Mouse (Mus musculus): ENCODE results near the gene Prodh2.
"Not testable (repeated sequence)": the region's sequence is repeated elsewhere in the genome, so short reads cannot be mapped to it uniquely, and the experiment has no call there.

Prodh2 gene

GRCm38 (mm10) chr7:30490251-30490956 is 3.0 kb upstream of the Prodh2 start:
- peak; percentile 64 for DNase-seq (ENCODE audit: low read depth)

DNA sequence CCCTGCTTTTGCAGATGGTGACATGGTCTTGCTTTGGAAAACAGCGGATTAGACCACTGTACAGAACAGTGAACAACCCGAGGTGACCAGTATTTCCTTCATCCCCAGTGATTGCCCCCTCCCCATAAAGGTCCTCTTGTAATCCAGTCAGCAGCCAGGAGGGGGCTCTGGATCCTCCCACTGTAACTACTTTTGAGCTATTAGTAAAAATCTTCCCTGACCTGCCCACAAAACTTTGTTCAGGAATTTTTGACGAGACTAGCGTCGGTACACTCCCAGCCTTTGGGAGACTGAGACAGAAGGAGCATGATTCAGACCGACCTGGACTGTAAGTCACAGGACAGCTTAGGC is 2.5 kb upstream of the Prodh2 start:
- DNase-seq (ENCODE audit: low read depth): no peak

DNA sequence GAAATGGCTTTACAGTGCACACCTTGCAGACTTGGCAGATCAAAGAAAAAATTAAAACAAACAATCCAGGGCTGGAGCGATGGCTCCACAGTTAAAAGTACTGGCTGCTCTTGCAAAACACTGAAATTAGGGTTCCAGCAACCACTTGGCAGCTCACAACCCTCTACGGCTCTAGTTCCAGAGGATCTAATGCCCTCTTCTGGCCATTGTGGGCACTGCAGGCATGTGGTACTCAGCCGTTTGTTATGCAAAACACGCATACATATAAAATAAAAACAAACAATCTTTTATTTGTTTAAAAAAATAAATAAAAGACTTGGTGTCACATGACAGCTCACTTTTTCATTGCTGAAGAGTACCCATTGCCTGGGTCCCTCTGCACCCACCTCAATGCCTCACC is 657 bp upstream of the Prodh2 start:
- DNase-seq (ENCODE audit: low read depth): peak; percentile 72

DNA sequence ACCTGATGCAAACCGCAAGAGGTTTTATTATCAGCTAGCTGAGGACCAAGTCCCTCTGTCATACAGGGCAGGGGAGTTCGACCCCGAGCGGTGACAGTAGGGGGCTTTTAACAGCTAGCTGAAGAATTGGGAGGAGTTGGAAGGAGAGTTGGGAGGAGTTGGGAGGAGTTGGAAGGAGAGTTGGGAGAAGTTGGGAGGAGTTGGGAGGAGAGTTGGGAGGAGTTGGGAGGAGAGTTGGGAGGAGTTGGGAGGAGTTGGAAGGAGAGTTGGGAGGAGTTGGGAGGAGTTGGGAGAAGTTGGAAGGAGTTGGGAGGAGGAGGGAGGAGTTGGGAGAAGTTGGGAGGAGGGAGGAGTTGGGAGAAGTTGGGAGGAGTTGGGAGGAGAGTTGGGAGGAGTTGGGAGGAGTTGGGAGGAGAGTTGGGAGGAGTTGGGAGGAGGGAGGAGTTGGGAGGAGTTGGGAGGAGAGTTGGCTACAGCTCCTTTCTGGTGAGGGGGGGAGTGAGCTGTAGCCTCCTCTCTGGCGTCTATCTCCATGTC is 2.2 kb downstream of the Prodh2 start:
- DNase-seq (ENCODE audit: low read depth): not testable (repeated sequence)

DNA sequence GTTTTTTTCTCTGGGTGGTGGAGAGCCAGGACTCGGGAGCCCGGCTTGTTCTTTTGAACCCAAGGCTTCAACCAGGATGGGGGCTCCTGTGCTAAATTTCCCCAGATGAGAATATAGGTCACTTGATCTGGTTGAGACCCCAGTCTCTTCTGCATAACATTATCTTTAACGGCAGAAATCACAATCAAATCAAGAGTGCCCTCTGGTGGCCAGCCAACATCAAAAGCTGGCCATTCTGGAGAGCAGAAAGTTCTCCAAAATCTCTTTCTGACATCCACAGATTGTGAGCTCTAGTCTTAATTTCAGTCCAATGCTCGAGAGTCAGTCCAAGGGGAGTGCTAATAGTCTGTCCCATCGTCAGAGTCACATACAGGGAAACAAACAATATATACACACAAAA is 7.7 kb downstream of the Prodh2 start:
- DNase-seq (ENCODE audit: low read depth): not testable (repeated sequence)

- no peak for DNase-seq (ENCODE audit: low read depth)
Observed at GRCm38 (mm10) chr7:30508061-30508460, 14.6 kb downstream of the Prodh2 start.

DNA sequence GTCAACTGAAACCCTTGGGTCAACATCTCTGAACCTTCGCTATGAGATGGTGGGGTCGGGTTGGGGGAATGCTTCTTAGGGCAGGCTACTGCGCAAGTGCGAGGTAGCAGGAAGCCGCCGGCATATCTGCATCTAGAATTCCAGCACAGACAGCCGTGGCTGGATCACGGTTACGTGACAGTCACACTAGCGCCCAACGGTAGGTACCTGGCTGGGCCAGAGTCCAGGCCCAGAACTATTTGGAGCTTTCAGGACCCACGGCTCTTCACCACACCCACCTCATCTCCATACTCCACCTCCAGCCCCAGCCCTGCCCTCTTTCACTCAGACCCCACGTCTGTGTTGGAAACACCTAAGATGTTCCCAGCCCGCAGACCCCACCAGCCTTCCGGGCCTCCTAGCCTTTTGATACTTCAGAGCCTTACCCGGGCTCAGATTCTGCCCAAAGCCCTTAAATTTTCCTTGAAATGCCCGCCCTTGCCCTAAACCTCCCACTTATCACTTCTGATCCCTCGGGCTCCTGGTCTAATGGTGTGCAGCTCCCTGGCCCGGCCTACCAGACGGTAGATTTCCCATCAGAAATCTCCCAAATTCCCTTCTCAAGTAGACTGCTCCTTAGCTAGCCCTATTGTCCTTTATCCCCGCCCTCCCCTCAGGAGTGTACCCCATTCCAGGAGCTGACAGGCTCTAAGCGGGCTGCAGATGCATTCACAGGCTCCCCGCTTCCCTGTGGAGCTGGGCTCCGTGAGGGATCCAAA is 21.8 kb downstream of the Prodh2 start:
- DNase-seq (ENCODE audit: low read depth): no peak

GRCm38 (mm10) chr7:30518325-30518724 is 24.9 kb downstream of the Prodh2 start:
- DNase-seq (ENCODE audit: low read depth): no peak

- no peak for DNase-seq (ENCODE audit: low read depth)
Observed at GRCm38 (mm10) chr7:30520396-30520795, 27.0 kb downstream of the Prodh2 start.

- no peak for DNase-seq (ENCODE audit: low read depth)
Observed at GRCm38 (mm10) chr7:30520856-30521255, 27.4 kb downstream of the Prodh2 start.

GRCm38 (mm10) chr7:30522871-30523270 is 29.4 kb downstream of the Prodh2 start:
- no peak for DNase-seq (ENCODE audit: low read depth)

DNA sequence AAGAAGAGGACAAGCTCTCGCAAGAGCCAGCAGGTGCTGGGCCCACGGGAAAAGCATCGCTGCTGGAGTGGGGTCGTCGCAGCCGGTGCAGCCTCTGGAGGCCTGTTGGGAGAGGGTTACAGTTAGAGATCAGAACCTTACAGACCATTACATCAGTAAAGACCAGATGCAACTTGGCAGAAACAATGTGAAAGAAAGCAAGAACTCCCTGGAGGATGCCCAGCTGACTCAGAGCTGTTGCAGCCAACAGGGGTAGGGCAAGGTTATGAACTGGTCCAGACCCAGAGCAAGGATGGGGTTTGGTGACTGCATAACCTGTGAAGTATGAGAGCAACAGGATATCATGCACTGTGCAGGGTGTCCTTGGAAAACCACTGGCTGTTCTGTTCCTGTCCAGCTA is 31.1 kb downstream of the Prodh2 start:
- no peak for DNase-seq (ENCODE audit: low read depth)

GRCm38 (mm10) chr7:30525954-30526353 is 32.5 kb downstream of the Prodh2 start:
- no peak for DNase-seq (ENCODE audit: low read depth)

- DNase-seq (ENCODE audit: low read depth): no peak
Observed at GRCm38 (mm10) chr7:30526399-30526798, 33.0 kb downstream of the Prodh2 start.

GRCm38 (mm10) chr7:30526981-30527380 is 33.6 kb downstream of the Prodh2 start:
- no peak for DNase-seq (ENCODE audit: low read depth)

DNA sequence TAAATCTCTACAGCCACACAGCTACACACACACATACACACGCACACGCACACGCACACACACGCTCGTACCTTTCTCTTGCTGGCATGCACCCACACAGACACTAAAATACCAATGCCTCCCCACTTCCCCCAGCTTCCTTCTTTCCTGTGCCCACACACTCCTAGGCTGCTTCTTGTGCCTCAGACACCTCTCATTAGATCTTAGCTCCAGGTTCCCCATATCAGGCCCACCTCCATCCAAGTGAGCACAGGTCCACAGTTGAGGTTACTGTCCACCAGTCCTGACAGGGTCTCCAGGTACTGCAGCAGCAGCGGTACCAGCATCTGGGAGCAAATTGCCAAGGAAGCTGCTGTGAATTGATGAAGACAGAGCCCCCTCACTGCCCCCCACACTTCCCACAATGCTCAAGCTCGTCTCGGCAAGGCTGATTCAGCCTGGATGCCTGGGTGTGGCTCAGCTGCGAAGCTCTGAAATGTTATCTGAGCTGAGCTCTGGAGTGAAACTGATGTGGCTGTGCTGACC is 37.9 kb downstream of the Prodh2 start:
- DNase-seq (ENCODE audit: low read depth): no peak

- no peak for DNase-seq (ENCODE audit: low read depth)
Observed at GRCm38 (mm10) chr7:30532931-30533330, 39.5 kb downstream of the Prodh2 start.

DNA sequence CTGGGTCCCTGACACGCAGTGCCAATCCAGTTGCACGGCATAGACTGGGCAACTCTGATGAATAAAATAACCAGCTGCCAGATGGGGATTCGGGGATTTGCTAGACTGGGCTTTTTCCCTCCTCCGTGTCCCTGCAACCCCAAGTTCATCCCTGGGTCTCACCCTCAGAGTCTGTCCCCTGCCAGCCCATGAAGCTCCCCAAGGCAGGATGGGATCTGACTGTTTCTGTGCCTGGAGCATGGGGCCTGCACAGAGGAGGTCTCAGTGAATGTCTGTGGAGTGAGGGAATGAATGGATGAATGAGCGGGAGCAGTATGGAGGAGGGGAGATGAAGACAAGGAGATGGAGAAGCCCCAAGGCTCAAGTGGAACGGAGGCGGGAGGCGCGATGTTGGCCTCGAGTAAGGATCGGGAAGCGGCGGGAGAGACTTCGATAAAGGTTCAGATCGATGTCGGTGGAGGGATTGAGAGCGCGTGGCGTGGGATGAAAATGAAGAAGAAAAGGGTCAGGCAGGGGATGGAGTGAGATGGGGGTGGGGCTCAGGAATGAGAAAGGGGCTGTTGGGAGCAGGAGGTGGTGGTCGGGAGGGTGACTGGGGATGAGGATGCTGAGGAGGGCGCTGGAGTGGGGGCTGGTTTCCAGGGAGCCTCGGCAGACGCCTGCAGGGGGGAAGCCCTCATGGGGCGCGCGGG is 40.7 kb downstream of the Prodh2 start:
- no peak for DNase-seq (ENCODE audit: low read depth)

DNA sequence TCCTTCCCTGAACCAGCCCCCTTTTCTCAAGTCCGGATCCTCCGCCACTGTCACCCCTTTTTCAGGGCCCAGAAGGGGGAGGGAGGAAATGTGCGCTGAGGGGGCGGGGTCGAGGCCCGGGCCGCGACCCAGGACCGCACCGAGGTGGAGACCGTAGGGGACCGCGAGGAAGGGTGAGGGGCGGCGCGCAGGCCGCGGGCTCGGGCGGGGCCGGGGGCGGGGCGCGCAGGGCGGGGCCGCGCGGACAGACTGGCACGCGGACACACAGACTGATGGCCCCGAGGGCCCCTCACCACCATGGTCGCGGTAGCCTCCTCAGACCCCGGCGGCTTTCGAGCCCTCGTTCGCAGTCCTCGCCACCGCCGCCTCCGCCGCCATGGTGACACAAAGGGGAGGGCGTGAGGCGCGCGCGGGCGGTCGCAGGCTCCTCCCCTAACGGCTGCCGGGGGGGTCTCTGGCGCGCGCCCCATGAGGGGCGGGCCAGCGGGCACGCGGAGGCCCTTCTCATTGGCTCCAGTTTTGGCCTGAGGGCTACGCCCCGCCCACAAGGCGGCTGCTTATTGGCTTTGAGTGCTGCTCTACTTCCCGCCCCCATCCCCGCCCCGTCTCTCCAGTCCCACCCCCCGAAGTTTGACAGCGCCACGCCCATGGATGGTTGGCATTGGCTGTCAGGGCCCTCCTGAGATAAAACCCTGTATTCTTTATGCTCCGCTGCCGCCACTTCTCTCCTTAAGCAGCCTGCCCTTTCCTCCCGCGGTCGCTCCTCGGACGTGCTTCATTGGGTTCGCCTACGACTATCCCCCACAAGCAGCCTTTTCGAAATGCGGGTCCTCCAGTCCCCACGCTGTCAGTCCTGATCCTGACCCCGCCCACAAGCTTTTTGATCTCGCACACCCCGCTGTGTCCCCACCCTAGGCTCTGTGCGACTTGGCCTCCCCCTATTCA is 41.5 kb downstream of the Prodh2 start, which contains the start of gene Arhgap33:
Gene Arhgap33 (minus strand): TSS at position 428 of the 945 bp plus-strand sequence.
- DNase-seq (ENCODE audit: low read depth): peak; percentile 99

- no peak for DNase-seq (ENCODE audit: low read depth)
Observed at GRCm38 (mm10) chr7:30540572-30540971, 47.1 kb downstream of the Prodh2 start.

DNA sequence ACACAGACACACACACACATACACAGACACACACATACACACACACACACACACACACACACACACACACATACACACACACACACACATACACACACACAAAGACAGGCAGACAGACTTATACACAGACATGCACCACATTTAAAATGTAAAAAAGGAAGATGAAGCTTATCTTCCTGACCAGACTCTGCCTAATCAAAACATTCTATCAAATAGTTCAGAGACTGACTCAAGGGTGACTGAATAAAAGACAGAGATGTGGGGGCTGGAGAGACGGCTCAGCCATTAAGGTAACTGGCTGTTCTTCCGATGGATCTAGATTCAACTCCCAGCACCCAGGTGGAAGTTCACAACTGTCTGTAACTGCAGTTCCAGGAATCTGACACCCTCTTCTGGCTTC is 50.9 kb downstream of the Prodh2 start:
- no peak for DNase-seq (ENCODE audit: low read depth)

Measured in c-Kit-positive CD71-negative TER-119-negative erythroid progenitor cells, embryonic 14.5 days (primary cell).